Mouse (Mus musculus) G1E (cell line): Measurements from ENCODE around the gene Pla2g6.

Source experiments
- CTCF ChIP-seq: IDR thresholded peaks from 2 replicates; pipeline ENCODE4 v1.5.1; 2012; ENCODE audit warnings: low read depth, low read length, inconsistent platforms, mixed read lengths
- GATA1 ChIP-seq: IDR thresholded peaks from 2 replicates; pipeline ENCODE4 v1.6.1; 2012; ENCODE audit warnings: borderline replicate concordance, low read length, inconsistent platforms, mixed read lengths
- POLR2AphosphoS5 ChIP-seq: IDR thresholded peaks from 2 replicates; pipeline ENCODE4 v1.6.1; 2012; ENCODE audit warnings: low read depth, low read length, inconsistent platforms; ENCODE audit not compliant: insufficient replicate concordance
- TAL1 ChIP-seq: conservative IDR thresholded peaks from 2 replicates; pipeline ENCODE4 v1.6.1; 2012; ENCODE audit warnings: low read depth, low read length, inconsistent platforms, mixed read lengths

DNA sequence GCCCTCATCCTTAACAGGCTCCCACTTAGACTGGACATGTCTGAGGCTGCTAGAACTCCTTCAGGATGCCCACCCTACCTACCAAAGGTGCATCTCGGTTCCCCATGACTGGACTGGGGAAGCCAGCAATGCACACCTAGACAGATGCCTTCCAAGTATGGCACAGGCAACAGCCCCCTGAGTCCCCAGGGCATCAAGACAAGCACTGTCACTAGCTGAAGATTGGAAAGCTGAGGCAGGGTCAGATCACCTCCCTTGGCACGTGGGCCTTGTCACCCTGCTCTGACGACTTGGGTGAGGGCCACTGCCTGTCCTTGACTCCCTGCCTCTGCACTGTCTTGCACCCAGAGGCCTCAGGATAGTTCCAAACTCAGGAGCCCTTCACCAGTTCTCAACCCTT, 39.8 kb downstream of the Pla2g6 start:
- TF ChIP-seq CTCF = no peak
- no peak for TF ChIP-seq TAL1
- TF ChIP-seq POLR2AphosphoS5 = no peak
- TF ChIP-seq GATA1 = no peak
